Mouse (Mus musculus): ENCODE data around the gene Slc38a10.

The Slc38a10 gene

GRCm38 (mm10) chr11:120098588-120099511 lies 52.3 kb downstream of the Slc38a10 start, which contains the start of the genes Tepsin and Ndufaf8:
Gene Tepsin (minus strand): TSS chr11:120098731.
Gene Ndufaf8 (plus strand): TSS chr11:120098928.
- DNase-seq, result peak; percentile 97 to 100

DNA sequence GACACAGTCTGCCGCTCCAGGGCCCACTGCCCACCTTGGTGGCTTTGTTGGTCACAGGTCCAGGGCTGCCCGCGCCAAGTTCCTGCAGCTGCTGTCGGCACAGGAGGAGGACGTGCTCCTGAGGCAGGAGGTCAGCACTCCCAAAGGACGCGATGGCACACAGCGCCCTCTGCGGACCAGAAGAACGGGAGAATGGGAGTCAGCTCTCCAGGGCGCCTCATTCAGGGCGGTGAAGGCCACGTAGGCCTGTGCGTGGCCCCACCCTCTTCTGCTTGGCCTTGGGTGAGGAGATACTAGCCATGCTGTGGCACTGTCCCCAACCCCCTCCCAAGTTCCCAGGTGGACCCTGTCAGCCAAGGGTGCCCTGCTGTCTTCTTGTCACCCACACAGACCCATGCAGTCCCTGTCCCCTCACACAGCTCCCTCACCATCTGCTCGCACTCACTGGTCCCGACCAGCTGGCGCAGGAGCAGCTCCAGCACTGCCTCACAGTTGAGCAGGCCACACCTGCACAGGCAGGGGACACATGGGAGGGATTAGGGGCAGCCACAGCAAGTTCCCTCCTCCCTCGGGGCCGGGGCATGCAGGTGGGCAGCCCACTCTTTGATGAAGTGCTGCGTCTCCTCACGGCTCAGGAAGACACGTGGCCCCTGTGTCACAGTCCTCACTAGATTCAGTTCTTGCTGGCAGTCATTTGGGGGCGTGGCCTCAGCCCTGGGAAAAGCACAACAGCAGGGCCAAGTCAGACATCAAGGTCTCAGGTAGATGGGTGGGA lies 58.1 kb downstream of the Slc38a10 start:
- DNase-seq, result peak in 1 of 2 experiments; percentile 48

DNA sequence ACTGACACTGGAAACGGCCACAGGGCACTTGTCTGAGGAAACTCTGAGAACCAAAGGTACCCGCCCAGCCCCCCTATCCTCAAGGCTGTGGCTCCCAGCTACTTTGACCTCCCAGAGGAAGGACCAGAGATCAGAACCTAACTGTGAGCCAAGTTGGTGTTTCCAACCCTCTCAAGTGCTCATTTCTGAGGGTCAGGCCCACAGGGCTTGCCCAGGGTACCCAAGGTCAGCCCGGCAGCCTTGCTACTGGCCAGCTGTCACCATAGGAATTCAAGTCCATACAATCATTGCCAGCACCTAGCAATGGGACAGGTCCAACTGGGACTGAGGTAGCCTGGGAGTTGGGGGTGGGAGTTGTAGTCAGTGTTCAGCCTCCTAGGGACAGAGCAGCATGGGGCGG lies 60.5 kb downstream of the Slc38a10 start:
- DNase-seq, result no peak

GRCm38 (mm10) chr11:120086702-120087152 lies 64.4 kb downstream of the Slc38a10 start, which contains the start of gene Cep131:
Gene Cep131 (minus strand): TSS chr11:120086827.
- DNase-seq, result peak; percentile 97 to 98

DNA sequence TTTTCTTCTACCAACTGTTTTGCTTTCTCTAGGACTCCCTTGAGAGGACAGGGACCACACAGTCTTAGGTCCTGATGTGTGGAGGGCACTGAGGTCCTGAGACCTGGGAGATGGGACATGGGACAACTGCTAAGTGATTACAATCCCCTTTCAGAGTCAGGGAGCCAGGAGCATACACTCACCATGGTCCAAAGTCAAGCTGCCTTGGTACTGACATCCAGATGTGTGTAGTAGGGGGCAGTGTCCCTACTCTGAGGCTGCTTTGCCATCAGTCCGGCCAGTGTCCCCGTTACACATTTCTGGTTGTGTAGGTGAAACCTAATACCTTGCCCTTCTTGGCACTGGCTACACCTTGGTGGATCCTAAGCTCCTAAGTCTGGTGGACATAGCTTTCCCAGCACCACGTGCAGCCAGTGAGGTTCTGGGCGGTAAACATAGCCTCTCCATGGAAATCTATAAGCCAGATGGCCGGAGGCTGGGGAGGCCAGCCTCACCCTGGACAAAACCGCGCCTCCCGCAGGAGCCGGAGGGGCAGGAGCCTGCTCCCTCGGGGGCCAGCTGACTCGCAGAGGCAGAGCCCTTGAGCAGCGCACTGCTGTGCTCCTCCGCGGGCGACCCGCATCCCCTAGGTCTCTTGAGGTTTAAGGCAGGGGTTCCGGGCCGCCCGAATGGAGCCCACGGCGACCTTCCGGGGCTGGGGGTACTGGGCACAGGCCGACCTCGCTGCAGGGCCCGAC lies 65.1 kb downstream of the Slc38a10 start:
- peak; percentile 63 to 68 for DNase-seq

- no peak for DNase-seq
Observed at GRCm38 (mm10) chr11:120080282-120080681, 70.9 kb downstream of the Slc38a10 start.

DNA sequence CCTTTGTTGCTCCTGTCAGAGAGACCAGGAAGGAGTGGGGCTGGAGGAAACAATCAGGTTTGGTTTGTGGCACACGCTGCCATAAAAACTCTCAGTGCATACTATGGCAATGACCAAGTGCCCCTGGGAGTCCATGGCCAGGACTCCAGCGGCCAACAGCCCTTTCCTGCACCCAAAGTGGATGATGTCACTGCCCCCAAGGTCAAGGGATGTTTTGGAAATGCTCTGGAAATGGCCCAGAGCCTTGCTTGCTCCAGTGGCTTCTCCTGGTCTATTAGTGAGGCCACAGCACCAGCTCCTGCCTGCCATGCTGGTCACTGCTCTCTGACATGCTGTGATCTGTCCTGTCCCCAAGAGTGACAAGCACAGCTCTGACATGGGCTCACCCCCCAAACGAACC lies 75.0 kb downstream of the Slc38a10 start:
- DNase-seq, result no peak

DNA sequence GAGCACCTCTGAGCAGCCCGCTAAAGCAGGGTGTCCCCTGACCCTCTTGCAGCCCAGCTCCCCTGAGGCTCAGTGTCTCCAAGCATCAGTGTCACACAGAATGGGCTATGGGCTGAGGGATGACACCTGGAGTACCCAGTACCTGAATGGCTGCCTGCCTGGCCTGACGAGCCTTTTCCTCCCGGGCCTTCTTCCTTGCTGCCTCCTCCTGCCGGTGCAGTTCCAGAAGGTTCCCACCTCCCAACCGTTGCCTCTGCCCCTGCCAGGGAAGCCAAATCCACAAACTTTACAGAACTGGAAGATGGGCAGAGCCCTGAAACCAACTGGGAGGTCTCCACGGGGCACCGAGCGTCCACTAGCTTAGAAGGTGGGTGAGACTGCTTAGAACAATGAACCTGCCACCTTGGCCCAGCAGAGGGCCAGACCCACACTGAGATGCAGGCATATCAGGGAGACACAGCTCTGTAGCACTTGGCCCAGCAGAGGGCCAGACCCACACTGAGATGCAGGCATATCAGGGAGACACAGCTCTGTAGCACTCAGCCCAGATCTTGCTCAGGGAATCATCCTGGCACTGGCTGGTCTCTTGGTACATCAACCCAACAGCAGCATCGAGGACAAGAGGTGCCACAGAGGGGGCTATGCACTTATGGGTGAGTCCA lies 78.0 kb downstream of the Slc38a10 start:
- DNase-seq, result no peak

- DNase-seq, result no peak
Observed at GRCm38 (mm10) chr11:120071731-120072320, 79.3 kb downstream of the Slc38a10 start.

GRCm38 (mm10) chr11:120071065-120071464 lies 80.1 kb downstream of the Slc38a10 start:
- DNase-seq, result no peak

- DNase-seq, result no peak
Observed at GRCm38 (mm10) chr11:120070286-120070930, 80.7 kb downstream of the Slc38a10 start.

DNA sequence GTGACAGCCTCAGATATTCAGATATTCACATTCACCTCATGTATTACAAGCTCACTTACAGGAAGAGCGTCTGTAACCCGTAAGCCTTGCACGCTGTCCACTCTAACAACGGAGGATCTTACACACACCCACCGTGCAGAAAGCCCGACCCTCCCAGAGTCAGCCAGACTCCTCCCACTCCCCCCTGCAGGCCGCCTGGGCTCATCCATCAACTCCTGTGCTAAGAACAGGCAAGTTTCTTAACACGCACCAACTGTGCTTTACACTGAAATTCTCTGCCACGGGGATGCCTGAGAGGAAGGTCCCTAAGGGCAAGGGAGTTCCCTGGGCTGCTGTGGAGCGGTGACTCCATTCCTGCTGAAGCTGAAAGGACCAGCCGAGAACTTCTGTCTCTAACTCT lies 81.9 kb downstream of the Slc38a10 start:
- no peak for DNase-seq

GRCm38 (mm10) chr11:120067834-120068233 lies 83.3 kb downstream of the Slc38a10 start:
- no peak for DNase-seq

- peak; percentile 77 to 86 for DNase-seq
Observed at GRCm38 (mm10) chr11:120065291-120065690, 85.9 kb downstream of the Slc38a10 start.

DNA sequence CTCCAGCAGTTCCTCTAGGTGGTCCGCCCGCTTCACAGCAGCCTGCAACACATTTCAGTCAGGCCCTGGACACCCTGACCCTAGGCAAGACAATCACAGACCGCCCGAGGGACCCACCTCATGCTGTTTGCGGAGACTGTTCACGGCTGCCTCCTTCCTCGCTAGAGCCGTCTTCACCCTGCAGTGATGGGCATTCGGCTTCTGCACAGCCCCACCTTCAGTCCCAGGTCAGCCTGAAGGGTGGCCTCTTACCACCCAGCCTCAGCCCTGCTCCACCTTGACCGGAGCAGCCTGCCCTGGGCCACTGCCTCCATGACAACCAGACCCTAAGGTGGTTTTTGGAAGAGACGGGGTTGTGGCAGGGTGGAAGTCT lies 86.5 kb downstream of the Slc38a10 start:
- peak in 1 of 2 experiments; percentile 25 for DNase-seq

GRCm38 (mm10) chr11:120064006-120064667 lies 87.0 kb downstream of the Slc38a10 start:
- peak in 1 of 2 experiments; percentile 21 for DNase-seq

DNA sequence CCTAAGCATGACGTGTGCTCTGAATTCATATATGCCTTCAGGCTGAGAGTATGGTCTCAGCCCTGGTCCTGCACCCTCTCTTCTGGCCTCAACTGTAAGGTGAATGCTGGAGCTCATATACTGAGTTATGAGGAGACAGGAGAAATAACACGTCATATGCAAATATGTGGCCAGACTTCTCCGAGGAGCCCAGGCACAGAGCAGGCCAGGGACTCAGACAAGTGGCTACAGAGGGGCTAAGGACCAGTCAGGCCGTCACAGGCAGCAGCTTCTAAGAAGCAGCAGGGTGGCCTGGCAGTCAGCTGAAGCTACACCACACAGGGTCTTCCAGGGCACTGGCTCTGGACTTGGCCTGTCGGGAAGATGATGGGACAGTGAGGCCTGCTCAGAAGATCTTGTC lies 87.8 kb downstream of the Slc38a10 start:
- no peak for DNase-seq

DNA sequence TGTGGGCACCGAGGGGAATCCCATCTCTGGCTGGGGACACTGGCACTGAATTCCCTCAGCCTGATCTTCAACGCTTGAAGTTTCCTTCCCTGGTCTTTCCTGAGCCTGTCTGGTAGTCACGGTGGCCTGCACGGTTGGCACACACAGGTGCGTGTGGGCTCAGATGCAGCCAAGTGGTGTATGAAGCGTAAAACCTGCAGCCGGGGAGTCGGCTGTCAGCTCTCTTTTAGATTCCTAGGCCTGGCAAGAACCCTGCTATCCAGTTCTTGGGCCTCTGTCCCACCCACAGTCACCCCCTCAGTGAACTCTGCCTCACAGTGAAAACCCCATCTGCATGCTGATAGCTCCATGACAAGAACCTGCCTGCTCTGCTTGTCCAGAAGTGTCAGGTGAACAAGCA lies 90.5 kb downstream of the Slc38a10 start:
- peak; percentile 56 to 64 for DNase-seq

DNA sequence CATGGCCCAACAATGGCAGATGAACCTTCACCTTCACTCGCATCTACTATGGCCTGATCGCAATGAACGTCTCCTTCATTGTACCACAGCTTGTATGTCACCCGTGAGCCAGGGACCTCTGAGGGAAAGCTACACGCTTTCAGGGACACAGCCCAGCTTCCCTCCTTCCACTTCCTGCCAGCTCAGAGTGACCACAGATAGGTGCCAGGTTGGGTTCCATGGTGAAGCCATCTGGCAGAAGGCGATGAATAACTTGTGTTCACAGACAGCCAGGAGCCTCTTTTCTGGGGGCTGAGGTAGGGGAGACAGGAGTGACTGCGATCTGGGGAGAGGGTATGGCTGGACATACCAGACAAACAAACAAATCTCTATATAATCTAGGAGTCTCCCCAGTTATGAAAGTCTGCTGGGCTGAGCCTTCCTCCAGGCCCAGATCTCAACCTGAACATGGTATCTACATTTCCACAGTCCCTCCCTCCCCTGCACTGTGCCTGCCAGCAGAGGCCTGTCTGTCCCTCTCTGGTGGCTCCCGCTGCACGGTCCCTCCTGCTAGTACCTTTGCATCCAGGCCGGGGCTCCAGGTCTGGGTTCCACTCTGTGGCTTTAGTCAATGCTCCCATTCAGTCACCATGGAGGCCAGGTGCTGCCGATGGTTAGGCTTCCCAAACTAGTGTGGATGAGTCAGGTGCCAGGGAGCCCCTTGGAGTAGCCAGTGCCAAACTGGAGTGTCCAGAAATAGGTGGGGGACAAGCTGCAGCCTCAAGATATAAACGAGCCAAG lies 95.0 kb downstream of the Slc38a10 start:
- peak; percentile 64 to 68 for DNase-seq

All from cerebellum, postnatal 14 days (tissue).